Mouse (Mus musculus) hindbrain, embryonic 13.5 days (tissue): ENCODE measurements around the gene Mfn2. TPM values are rescaled to one million over a fixed set of nuclear protein-coding genes. Genes with fewer than 3 reads are reported as not detected.
"Not testable (repeated sequence)": the region's sequence is repeated elsewhere in the genome, so short reads cannot be mapped to it uniquely, and the experiment has no call there.

Experiments used
- ATAC-seq: fragments of 200-750 bp; cut with Nextera tagmentation; 2 replicates; pipeline ENCODE4 v1.8.0; 2017; ENCODE audit warnings: moderate TSS enrichment; ENCODE audit not compliant: low FRiP score
- H3K27ac ChIP-seq: fragments of 300-500 bp; sonication (generic); 2 replicates; pipeline ENCODE4 v1.5.1; 2015; ENCODE audit warnings: inconsistent platforms, mild to moderate bottlenecking, moderate library complexity
- H3K27me3 ChIP-seq: fragments of 300-500 bp; sonication (generic); 2 replicates; pipeline ENCODE4 v1.6.1; 2015; ENCODE audit warnings: mild to moderate bottlenecking, inconsistent platforms
- H3K36me3 ChIP-seq: fragments of 300-500 bp; sonication (generic); 2 replicates; pipeline ENCODE4 v1.6.1; 2015; ENCODE audit warnings: mild to moderate bottlenecking, inconsistent platforms
- H3K4me1 ChIP-seq: fragments of 300-500 bp; sonication (generic); replicated peaks from 2 replicates; pipeline ENCODE4 v1.6.1; 2015; ENCODE audit warnings: inconsistent platforms
- H3K4me2 ChIP-seq: fragments of 300-500 bp; sonication (generic); 2 replicates; pipeline ENCODE4 v1.6.1; 2015; ENCODE audit warnings: inconsistent platforms, mild to moderate bottlenecking, moderate library complexity
- H3K4me3 ChIP-seq: fragments of 300-500 bp; sonication (generic); 2 replicates; pipeline ENCODE4 v1.5.1; 2015; ENCODE audit warnings: mild to moderate bottlenecking, inconsistent platforms
- H3K9ac ChIP-seq: fragments of 300-500 bp; sonication (generic); 2 replicates; pipeline ENCODE4 v1.6.1; 2015; ENCODE audit warnings: mild to moderate bottlenecking, inconsistent platforms
- H3K9me3 ChIP-seq: fragments of 300-500 bp; sonication (generic); 2 replicates; pipeline ENCODE4 v1.6.1; 2016; ENCODE audit warnings: inconsistent platforms
- WGBS: fragments of 180-500 bp; shearing (Covaris S2); methylation state at CpG from one replicate; pipeline ENCODE4 v1.1.7; 2015; 5-methylcytosine and 5-hydroxymethylcytosine counted together
- polyA plus RNA-seq: library from polyadenylated mRNA; unstranded; fragments of >200 nt; fragmentation: Nextera tagmentation; extraction: Ambion mirVana; gene quantifications from 2 replicates; pipeline ENCODE4 v1.2.1, GENCODE M21; 2015

Gene Mfn2
- polyA plus RNA-seq, 1 experiment from 2014 or later = 82.6 TPM

DNA sequence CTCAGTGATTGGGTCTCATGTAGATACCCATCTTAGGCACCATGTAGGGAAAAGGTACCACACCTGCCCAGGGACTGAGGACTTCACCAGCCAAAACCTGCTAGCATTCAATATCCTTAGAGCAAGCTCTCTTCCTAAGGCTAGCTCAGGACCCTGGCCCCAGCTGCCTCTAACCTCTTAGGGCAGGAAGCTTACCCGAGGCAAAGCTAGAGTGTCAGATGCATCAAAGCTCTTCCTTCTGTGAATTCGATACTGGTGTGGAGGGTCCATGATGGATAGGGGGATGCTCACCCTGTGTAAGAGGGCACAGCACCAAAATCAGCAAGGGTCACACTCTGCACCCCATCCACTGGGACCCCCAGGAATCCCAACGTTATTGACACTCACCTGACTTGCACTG lies 42.5 kb downstream of the Mfn2 start:
- Histone ChIP-seq H3K9ac (no peak overlapping the region; the same call in 1 of the 2 replicates), H3K9me3 (no peaks in the 10 kb centered on the region), H3K36me3 (peaks cover 57% of the 10 kb centered on the region), H3K27me3 (no peaks in the 10 kb centered on the region), H3K27ac (no peak overlapping the region), H3K4me1 (peaks cover under 1% of the 10 kb centered on the region; the same call in 1 of the 2 replicates), H3K4me2 (no peak overlapping the region), H3K4me3 (no peak overlapping the region)
- ATAC-seq = no peak
- WGBS = 94% methylated on average over 3 of the region's 3 CpGs

DNA sequence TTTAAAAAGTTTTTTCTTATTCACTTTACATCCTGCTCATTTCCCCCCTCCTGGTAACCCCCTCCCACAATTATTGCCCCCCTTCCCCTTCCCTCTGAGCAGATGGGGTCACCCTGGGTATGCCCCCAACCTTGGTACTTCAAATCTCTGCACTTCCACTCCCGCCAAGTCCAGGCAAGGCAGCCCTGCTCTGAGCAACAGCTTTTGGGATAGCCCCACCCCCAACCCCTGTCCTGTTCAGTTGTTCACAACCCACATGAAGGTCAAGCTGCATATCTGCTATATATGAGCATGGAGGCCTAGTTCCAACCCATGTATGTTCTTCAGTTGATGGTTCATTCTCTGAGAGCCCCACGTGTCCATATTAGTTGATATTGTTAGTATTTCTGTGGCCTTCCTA lies 53.7 kb downstream of the Mfn2 start:
- Histone ChIP-seq H3K4me2 (no peak overlapping the region), H3K4me3 (no peak overlapping the region), H3K9me3 (no peaks in the 10 kb centered on the region), H3K27ac (no peak overlapping the region), H3K9ac (no peak overlapping the region), H3K36me3 (no peaks in the 10 kb centered on the region; the same call in 1 of the 2 replicates), H3K4me1 (peaks cover 13% of the 10 kb centered on the region), H3K27me3 (no peaks in the 10 kb centered on the region)
- 79% methylated on average over 2 of the region's 2 CpGs for WGBS
- no peak for ATAC-seq

DNA sequence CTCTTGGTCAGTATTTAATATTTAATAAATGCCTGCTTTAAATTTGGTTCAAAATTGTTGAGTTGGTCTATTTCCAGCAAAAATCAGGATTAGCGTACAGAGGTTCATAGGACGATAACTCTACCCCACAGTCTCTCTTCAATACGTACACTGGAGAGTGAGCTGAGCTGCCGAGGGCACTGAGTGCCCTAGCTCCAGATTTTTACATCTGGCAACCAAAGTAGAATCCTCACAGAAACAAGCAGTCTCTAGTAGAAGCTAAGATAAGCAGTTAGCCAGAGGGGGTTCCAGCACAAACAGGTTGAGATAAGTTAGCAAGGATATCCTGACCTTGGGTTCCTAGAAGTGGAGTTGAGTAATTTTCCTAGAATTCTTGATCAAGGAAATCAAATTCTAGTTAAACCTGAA lies 55.9 kb downstream of the Mfn2 start:
- Histone ChIP-seq H3K4me1 (peaks cover 13% of the 10 kb centered on the region), H3K36me3 (peaks cover 19% of the 10 kb centered on the region), H3K9me3 (peaks cover under 1% of the 10 kb centered on the region), H3K4me3 (peak overlapping the region; percentile 83), H3K4me2 (peak overlapping the region; percentile 59), H3K27ac (no peak overlapping the region), H3K27me3 (no peaks in the 10 kb centered on the region), H3K9ac (peak overlapping the region; percentile 72)
- WGBS = 6% methylated on average over 4 of the region's 4 CpGs
- peak; percentile 79 for ATAC-seq

DNA sequence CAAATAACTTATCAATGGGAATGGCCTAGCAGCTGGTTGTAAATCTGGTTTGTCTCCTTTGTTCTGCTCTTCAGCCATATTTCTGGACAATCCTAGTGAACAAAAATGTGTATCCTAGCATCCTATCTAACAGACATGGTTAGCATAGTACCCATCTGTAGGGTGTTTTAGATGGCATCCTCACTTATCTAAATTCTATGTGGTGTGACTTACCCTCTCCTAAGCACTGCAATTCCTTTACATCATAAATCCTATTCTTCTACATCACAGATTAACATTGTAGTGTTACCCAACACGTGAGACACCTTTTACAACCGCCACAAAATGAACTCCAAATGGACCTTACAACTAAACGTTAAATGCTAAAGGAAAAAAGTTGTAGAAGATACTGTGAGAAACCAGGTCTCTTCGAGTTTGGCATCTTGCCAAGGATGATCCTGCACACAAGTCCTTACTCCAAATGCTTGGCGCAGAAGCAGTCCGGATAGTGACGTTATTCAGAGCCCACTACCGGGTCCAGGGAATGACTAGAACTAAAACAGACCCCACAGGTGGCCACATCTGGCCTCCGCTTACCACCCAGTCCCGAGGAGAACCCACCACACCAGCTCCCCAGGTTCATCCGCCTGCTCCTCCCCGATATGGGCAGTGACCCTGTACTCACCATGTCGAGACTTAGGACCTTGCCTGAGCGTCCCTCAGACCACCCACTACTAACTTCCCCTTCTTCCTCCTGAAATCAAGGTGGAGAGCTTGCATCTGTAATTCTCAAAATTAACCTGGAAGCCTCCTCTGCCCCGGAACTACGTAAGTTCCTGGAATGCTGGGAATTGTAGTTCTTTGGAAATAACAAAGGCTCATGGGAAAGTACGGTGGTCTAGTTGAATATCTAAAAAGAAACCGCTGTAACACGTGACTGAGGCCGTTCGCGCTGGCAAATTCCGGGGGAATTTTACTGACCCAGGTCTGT lies 56.6 kb downstream of the Mfn2 start, which contains the start of gene Zfp933:
Zfp933 (minus strand) TSS at position 753 of the 970 bp plus-strand sequence.
- peak within 1 kb of the TSS; percentile 80 for H3K9ac ChIP-seq
- H3K27me3 ChIP-seq = no peaks in the 10 kb centered on the region
- H3K4me1 ChIP-seq = peaks cover 13% of the 10 kb centered on the region
- peaks cover 7% of the 10 kb centered on the region for H3K9me3 ChIP-seq
- 4% methylated on average over 23 of the region's 23 CpGs for WGBS
- no peak within 1 kb of the TSS for H3K27ac ChIP-seq
- peaks cover 26% of the 10 kb centered on the region for H3K36me3 ChIP-seq
- H3K4me3 ChIP-seq = peak within 1 kb of the TSS; percentile 83
- ATAC-seq = peak; percentile 91
- H3K4me2 ChIP-seq = peak within 1 kb of the TSS; percentile 66

DNA sequence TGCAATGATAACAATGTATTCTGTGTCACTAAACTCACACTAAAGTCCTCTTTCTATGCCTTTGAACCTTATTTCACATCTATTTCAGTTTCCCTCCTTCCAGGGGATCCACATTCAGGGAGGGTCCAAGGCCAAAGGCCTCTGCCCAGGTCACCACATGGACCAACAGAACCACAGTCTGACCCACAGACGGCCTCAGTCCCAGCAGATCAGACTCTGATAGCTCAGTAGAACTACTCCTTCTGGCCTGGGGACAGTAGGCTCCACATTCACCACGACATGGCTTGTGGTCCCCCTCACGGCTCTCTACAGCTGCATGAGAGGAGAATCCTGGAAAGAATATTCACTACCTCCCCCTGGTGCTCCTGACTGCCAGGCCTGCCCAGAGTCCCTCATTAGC lies 61.6 kb downstream of the Mfn2 start:
- H3K4me1 ChIP-seq = peaks cover 6% of the 10 kb centered on the region
- no peak overlapping the region for H3K27ac ChIP-seq
- peaks cover 28% of the 10 kb centered on the region for H3K9me3 ChIP-seq
- WGBS = 94% methylated on average over 3 of the region's 3 CpGs
- H3K4me3 ChIP-seq = 0 out of 2 replicates have a peak overlapping the region, but pooled peaks have one; percentile 4
- H3K4me2 ChIP-seq = no peak overlapping the region
- H3K27me3 ChIP-seq = no peaks in the 10 kb centered on the region
- peaks cover 52% of the 10 kb centered on the region for H3K36me3 ChIP-seq
- no peak overlapping the region for H3K9ac ChIP-seq
- ATAC-seq = no peak

DNA sequence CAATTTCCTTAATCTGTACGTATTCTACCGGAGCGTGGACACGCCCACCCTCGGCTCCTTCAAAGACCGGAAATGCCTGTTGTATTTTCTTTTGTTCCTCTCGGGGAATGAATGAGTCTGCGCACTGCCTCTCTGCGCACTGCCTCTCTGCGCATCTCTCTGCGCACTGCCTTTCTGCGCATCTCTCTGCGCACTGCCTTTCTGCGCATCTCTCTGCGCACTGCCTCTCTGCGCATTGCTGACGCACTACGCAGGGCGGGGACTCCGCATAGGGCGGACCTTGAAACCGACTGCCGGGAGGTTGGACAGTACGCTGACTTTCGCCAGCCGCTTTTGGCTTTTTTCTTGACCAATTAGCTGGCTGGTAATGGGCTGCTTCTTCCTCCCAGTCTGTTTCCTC lies 65.2 kb downstream of the Mfn2 start:
- WGBS = 97% methylated on average over 19 of the region's 26 CpGs
- Histone ChIP-seq H3K36me3 (peaks cover 38% of the 10 kb centered on the region), H3K9me3 (peaks cover 31% of the 10 kb centered on the region)
- not testable (repeated sequence) for ATAC-seq, H3K9ac ChIP-seq, H3K4me1 ChIP-seq, H3K4me3 ChIP-seq, H3K27me3 ChIP-seq, H3K27ac ChIP-seq, H3K4me2 ChIP-seq

DNA sequence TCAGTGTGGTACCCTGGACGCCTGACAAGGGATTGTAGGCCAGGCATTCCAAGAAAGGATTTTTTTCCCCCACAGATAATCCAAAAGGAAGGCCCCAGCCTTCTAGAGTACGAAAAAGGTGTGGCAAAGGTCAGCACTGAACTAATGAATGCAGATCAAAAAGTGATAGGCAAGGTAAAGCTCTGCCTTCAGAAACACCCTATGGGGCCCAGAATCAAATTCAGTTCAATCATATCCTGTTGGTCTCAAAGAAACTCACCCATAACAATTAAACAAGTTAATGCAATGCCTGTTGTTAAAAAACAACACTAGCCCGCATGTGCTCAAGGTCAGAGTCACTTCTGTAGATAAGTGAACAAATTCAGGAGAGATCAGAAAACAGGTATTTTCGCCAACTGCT lies 80.1 kb downstream of the Mfn2 start:
- ATAC-seq = no peak
- no peak overlapping the region for H3K4me3 ChIP-seq
- peaks cover 89% of the 10 kb centered on the region for H3K9me3 ChIP-seq
- 95% methylated on average over 4 of the region's 4 CpGs for WGBS
- no peak overlapping the region for H3K4me2 ChIP-seq
- no peak overlapping the region for H3K9ac ChIP-seq
- H3K36me3 ChIP-seq = peaks cover 86% of the 10 kb centered on the region
- no peaks in the 10 kb centered on the region for H3K4me1 ChIP-seq
- H3K27ac ChIP-seq = no peak overlapping the region
- no peaks in the 10 kb centered on the region for H3K27me3 ChIP-seq

Other genes starting within 250 kb of the Mfn2 start
- gene Zfp534, start 202.2 kb downstream of the Mfn2 start, polyA plus RNA-seq = not detected in 2 replicates
- gene Zfp984, start 94.9 kb downstream of the Mfn2 start, polyA plus RNA-seq = 4.1 and 4.8 TPM in 2 replicates
- gene Zfp933, start 56.3 kb downstream of the Mfn2 start, polyA plus RNA-seq = 6.8 TPM in 2 replicates
- 43.3 and 46.5 TPM in 2 replicates for gene Miip, start 35.9 kb downstream of the Mfn2 start, polyA plus RNA-seq
- 10.9 and 12.0 TPM in 2 replicates for gene Fv1, start 35.7 kb downstream of the Mfn2 start, polyA plus RNA-seq
- gene Plod1, start 32.1 kb upstream of the Mfn2 start, polyA plus RNA-seq = 26.6 and 28.1 TPM in 2 replicates
- 12.6 and 13.0 TPM in 2 replicates for gene 2510039O18Rik, start 36.2 kb upstream of the Mfn2 start, polyA plus RNA-seq
- gene Nppb, start 81.1 kb upstream of the Mfn2 start, polyA plus RNA-seq = 0.30 TPM in 1 of 2 replicates, not detected in the other
- gene Nppa, start 96.0 kb upstream of the Mfn2 start, polyA plus RNA-seq = 3.9 and 5.2 TPM in 2 replicates
- gene Clcn6, start 134.1 kb upstream of the Mfn2 start, polyA plus RNA-seq = 30.7 and 32.8 TPM in 2 replicates
- gene Mthfr, start 134.4 kb upstream of the Mfn2 start, polyA plus RNA-seq = 22.1 and 22.3 TPM in 2 replicates
- 7.6 and 8.4 TPM in 2 replicates for gene Agtrap, start 183.3 kb upstream of the Mfn2 start, polyA plus RNA-seq
- gene Mad2l2, start 225.7 kb upstream of the Mfn2 start, polyA plus RNA-seq = 118 and 127 TPM in 2 replicates
- 17.2 and 20.9 TPM in 2 replicates for gene Draxin, start 226.0 kb upstream of the Mfn2 start, polyA plus RNA-seq
- 15.7 and 16.0 TPM in 2 replicates for gene Fbxo6, start 247.4 kb upstream of the Mfn2 start, polyA plus RNA-seq